Mouse (Mus musculus): ENCODE measurements around the gene Olfr455. TPM values are rescaled to one million over a fixed set of nuclear protein-coding genes. Genes with fewer than 3 reads are reported as not detected.

The Olfr455 gene
- total and polyA plus RNA-seq, 3 experiments: not detected

GRCm38 (mm10) chr6:42540681-42541080, 6.7 kb downstream of the Olfr455 start:
- no peak overlapping the region for H3K9ac ChIP-seq (ENCODE audit: control insufficient read depth, low read depth, low read length, poor library complexity, severe bottlenecking)
- H3K4me3 ChIP-seq (ENCODE audit: control insufficient read depth in 1 of 2, insufficient read depth in 1 of 2, low read depth in 2 of 2, low read length in 2 of 2): no peak overlapping the region
- no peaks in the 10 kb centered on the region for H3K9me3 ChIP-seq (replicated peaks; ENCODE audit: insufficient read depth, low read length)
- no peak for DNase-seq (ENCODE audit: low read depth, low spot score)
- H3K4me1 ChIP-seq (ENCODE audit: control insufficient read depth in 1 of 2, insufficient read depth in 2 of 2, low read length in 2 of 2): no peaks in the 10 kb centered on the region
- no peaks in the 10 kb centered on the region for H3K36me3 ChIP-seq (ENCODE audit: control insufficient read depth in 1 of 2, insufficient read depth in 2 of 2, low read length in 2 of 2)
- no peaks in the 10 kb centered on the region for H3K27me3 ChIP-seq (ENCODE audit: control insufficient read depth in 1 of 2, insufficient read depth in 2 of 2, low read length in 2 of 2)
- TF ChIP-seq ZNF384 (IDR thresholded peaks at IDR 0.05; ENCODE audit: low read depth, low read length): no peak
- TF ChIP-seq ETS1 (IDR thresholded peaks at IDR 0.05; ENCODE audit: low read depth, low read length): no peak
- TF ChIP-seq TCF12 (IDR thresholded peaks at IDR 0.05; ENCODE audit: low read depth, low read length): no peak
- TF ChIP-seq ZKSCAN1 (IDR thresholded peaks at IDR 0.05; ENCODE audit: low read depth, low read length): no peak
- no peak for TF ChIP-seq JUND (IDR thresholded peaks at IDR 0.05; ENCODE audit: low read depth, low read length)
- no peak for TF ChIP-seq CHD2 (IDR thresholded peaks at IDR 0.05; ENCODE audit: low read length)
- TF ChIP-seq MYC (IDR thresholded peaks at IDR 0.05; ENCODE audit: low read depth, low read length): no peak
- no peak for TF ChIP-seq MEF2A (IDR thresholded peaks at IDR 0.05; ENCODE audit: extremely low read depth, insufficient replicate concordance, low read depth, low read length, poor library complexity, severe bottlenecking)
- TF ChIP-seq MAX (IDR thresholded peaks at IDR 0.05; ENCODE audit: low read length): no peak
- TF ChIP-seq ZC3H11A (IDR thresholded peaks at IDR 0.05; ENCODE audit: low read depth, low read length): no peak
- TF ChIP-seq USF2 (IDR thresholded peaks at IDR 0.05; ENCODE audit: borderline replicate concordance in 1 of 2, insufficient read depth in 1 of 2, low read depth in 1 of 2, low read length in 2 of 2): no peak
- no peak for TF ChIP-seq NELFE (IDR thresholded peaks at IDR 0.05; ENCODE audit: low read depth, low read length)
- TF ChIP-seq GATA1 (IDR thresholded peaks at IDR 0.05; ENCODE audit: low read depth, low read length): no peak
- TF ChIP-seq UBTF (IDR thresholded peaks at IDR 0.05; ENCODE audit: borderline replicate concordance, insufficient read depth, low read depth, low read length): no peak
- no peak for TF ChIP-seq CTCF (IDR thresholded peaks at IDR 0.05 in 2 of 3, conservative IDR thresholded peaks at IDR 0.05 in 1 of 3; ENCODE audit: control insufficient read depth in 1 of 3, insufficient read depth in 1 of 3, low read depth in 2 of 3, low read length in 3 of 3, poor library complexity in 1 of 3, severe bottlenecking in 1 of 3)
- no peak for TF ChIP-seq RCOR1 (IDR thresholded peaks at IDR 0.05; ENCODE audit: low read depth, low read length)
- no peaks in the 10 kb centered on the region for H3K79me2 ChIP-seq (ENCODE audit: control insufficient read depth, insufficient read depth, low read length, poor library complexity)
- no peak overlapping the region for H3K27ac ChIP-seq (ENCODE audit: control insufficient read depth, low read depth, low read length)

DNA sequence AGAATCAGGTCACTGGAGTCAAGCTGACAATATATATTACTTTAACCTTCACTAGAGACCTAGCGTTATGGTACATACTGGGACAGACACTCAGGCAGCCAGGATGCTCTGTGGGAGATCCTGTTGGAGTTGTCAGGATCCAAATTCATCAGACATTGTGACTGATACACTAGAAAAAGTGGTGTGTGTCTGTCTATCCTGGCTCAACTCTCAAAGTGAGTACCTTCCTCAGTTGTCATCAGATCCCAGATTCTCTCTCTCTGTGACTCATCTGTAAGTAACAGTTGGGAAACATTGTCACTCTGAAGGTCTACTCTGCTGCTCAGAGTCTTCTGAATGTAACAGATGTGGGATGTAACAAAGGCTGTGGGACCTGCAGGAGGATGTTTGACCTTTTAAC, 7.7 kb downstream of the Olfr455 start:
- no peak for DNase-seq (ENCODE audit: low read depth, low spot score)
- Histone ChIP-seq H3K27ac (ENCODE audit: control insufficient read depth, low read depth, low read length) (no peak overlapping the region), H3K79me2 (ENCODE audit: control insufficient read depth, insufficient read depth, low read length, poor library complexity) (no peaks in the 10 kb centered on the region), H3K9me3 (replicated peaks; ENCODE audit: insufficient read depth, low read length) (no peaks in the 10 kb centered on the region), H3K27me3 (ENCODE audit: control insufficient read depth in 1 of 2, insufficient read depth in 2 of 2, low read length in 2 of 2) (no peaks in the 10 kb centered on the region), H3K9ac (ENCODE audit: control insufficient read depth, low read depth, low read length, poor library complexity, severe bottlenecking) (no peak overlapping the region), H3K4me3 (ENCODE audit: control insufficient read depth in 1 of 2, insufficient read depth in 1 of 2, low read depth in 2 of 2, low read length in 2 of 2) (no peak overlapping the region), H3K4me1 (ENCODE audit: control insufficient read depth in 1 of 2, insufficient read depth in 2 of 2, low read length in 2 of 2) (no peaks in the 10 kb centered on the region), H3K36me3 (ENCODE audit: control insufficient read depth in 1 of 2, insufficient read depth in 2 of 2, low read length in 2 of 2) (no peaks in the 10 kb centered on the region)
- TF ChIP-seq NRF1 (IDR thresholded peaks at IDR 0.05; ENCODE audit: insufficient read depth, low read depth, low read length, poor library complexity, severe bottlenecking) (no peak), ZKSCAN1 (IDR thresholded peaks at IDR 0.05; ENCODE audit: low read depth, low read length) (no peak), SIN3A (IDR thresholded peaks at IDR 0.05; ENCODE audit: low read length) (no peak), MYB (IDR thresholded peaks at IDR 0.05; ENCODE audit: low read depth, low read length) (no peak), HCFC1 (IDR thresholded peaks at IDR 0.05; ENCODE audit: low read depth, low read length) (no peak), ZMIZ1 (IDR thresholded peaks at IDR 0.05; ENCODE audit: low read depth, low read length) (no peak), ETS1 (IDR thresholded peaks at IDR 0.05; ENCODE audit: low read depth, low read length) (no peak), JUND (IDR thresholded peaks at IDR 0.05; ENCODE audit: low read depth, low read length) (no peak), MAZ (IDR thresholded peaks at IDR 0.05; ENCODE audit: low read depth, low read length) (no peak), MYC (IDR thresholded peaks at IDR 0.05; ENCODE audit: low read depth, low read length) (no peak), USF2 (IDR thresholded peaks at IDR 0.05; ENCODE audit: borderline replicate concordance in 1 of 2, insufficient read depth in 1 of 2, low read depth in 1 of 2, low read length in 2 of 2) (no peak), CHD1 (IDR thresholded peaks at IDR 0.05; ENCODE audit: low read depth, low read length) (no peak), CTCF (IDR thresholded peaks at IDR 0.05 in 2 of 3, conservative IDR thresholded peaks at IDR 0.05 in 1 of 3; ENCODE audit: control insufficient read depth in 1 of 3, insufficient read depth in 1 of 3, low read depth in 2 of 3, low read length in 3 of 3, poor library complexity in 1 of 3, severe bottlenecking in 1 of 3) (no peak), EP300 (IDR thresholded peaks at IDR 0.05; ENCODE audit: low read depth in 1 of 2, low read length in 2 of 2) (no peak), TBP (IDR thresholded peaks at IDR 0.05; ENCODE audit: low read depth, low read length) (no peak), KAT2A (conservative IDR thresholded peaks at IDR 0.05; ENCODE audit: low read depth, low read length) (no peak), ZC3H11A (IDR thresholded peaks at IDR 0.05; ENCODE audit: low read depth, low read length) (no peak), MEF2A (IDR thresholded peaks at IDR 0.05; ENCODE audit: extremely low read depth, insufficient replicate concordance, low read depth, low read length, poor library complexity, severe bottlenecking) (no peak), MAX (IDR thresholded peaks at IDR 0.05; ENCODE audit: low read length) (no peak)

Measured in MEL (cell line).